Mouse (Mus musculus) hindbrain, embryonic 15.5 days (tissue): ENCODE data around the gene E330034G19Rik. TPM values are rescaled to one million over a fixed set of nuclear protein-coding genes. Genes with fewer than 3 reads are reported as not detected.
A peak's percentile ranks its signal among the peaks of the same experiment; 100 is the strongest.
"Not testable (repeated sequence)": the region's sequence is repeated elsewhere in the genome, so short reads cannot be mapped to it uniquely, and the experiment has no call there.

Source experiments
- ATAC-seq: fragments of 200-750 bp; cut with Nextera tagmentation; 2 replicates; pipeline ENCODE4 v1.8.0; 2017; ENCODE audit warnings: low read depth, moderate number of reproducible peaks, moderate TSS enrichment; ENCODE audit not compliant: low FRiP score
- H3K27ac ChIP-seq: fragments of 300-500 bp; sonication (generic); replicated peaks from 2 replicates; pipeline ENCODE4 v1.5.1; 2015; ENCODE audit warnings: mild to moderate bottlenecking, inconsistent platforms
- H3K27me3 ChIP-seq: fragments of 300-500 bp; sonication (generic); 2 replicates; pipeline ENCODE4 v1.6.1; 2015; ENCODE audit warnings: control low read depth, inconsistent platforms
- H3K36me3 ChIP-seq: fragments of 300-500 bp; sonication (generic); 2 replicates; pipeline ENCODE4 v1.6.1; 2015; ENCODE audit warnings: control low read depth, inconsistent platforms
- H3K4me1 ChIP-seq: fragments of 300-500 bp; sonication (generic); replicated peaks from 2 replicates; pipeline ENCODE4 v1.6.1; 2015; ENCODE audit warnings: control low read depth, inconsistent platforms
- H3K4me2 ChIP-seq: fragments of 300-500 bp; sonication (generic); 2 replicates; pipeline ENCODE4 v1.6.1; 2015; ENCODE audit warnings: moderate library complexity, mild to moderate bottlenecking, inconsistent platforms
- H3K4me3 ChIP-seq: fragments of 300-500 bp; sonication (generic); 2 replicates; pipeline ENCODE4 v1.5.1; 2015; ENCODE audit warnings: mild to moderate bottlenecking, inconsistent platforms
- H3K9ac ChIP-seq: fragments of 300-500 bp; sonication (generic); 2 replicates; pipeline ENCODE4 v1.6.1; 2015; ENCODE audit warnings: inconsistent platforms
- H3K9me3 ChIP-seq: fragments of 300-500 bp; sonication (generic); 2 replicates; pipeline ENCODE4 v1.6.1; 2016; ENCODE audit warnings: control low read depth, inconsistent platforms
- WGBS: fragments of 180-500 bp; shearing (Covaris S2); methylation state at CpG from one replicate; pipeline ENCODE4 v1.1.7; 2015; 5-methylcytosine and 5-hydroxymethylcytosine counted together
- polyA plus RNA-seq: library from polyadenylated mRNA; unstranded; fragments of >200 nt; fragmentation: Nextera tagmentation; extraction: Ambion mirVana; gene quantifications from 2 replicates; pipeline ENCODE4 v1.2.1, GENCODE M21; 2015

The E330034G19Rik gene
- polyA plus RNA-seq, 1 experiment from 2014 or later, result not detected

DNA sequence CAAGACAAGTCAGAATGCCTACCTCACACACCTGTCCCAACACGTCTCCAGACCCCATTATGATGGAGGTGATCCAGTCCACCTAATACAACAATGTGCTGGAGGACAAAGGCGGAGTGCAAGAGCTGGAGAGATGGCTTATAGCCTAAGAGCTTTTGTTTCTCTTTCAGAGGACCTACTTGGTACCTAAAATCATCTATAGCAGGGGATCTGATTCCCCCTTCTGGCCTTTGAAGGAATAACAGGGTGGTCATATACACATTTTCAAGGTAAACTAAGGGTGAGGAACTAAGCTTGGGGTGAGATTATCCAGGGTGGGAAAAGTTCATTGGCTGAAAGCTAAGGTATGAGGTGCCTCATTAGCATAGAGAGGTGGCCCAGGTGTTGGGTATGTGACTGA lies 19.4 kb upstream of the E330034G19Rik start:
- Histone ChIP-seq H3K27ac (no peak overlapping the region), H3K36me3 (no peaks in the 10 kb centered on the region), H3K27me3 (no peaks in the 10 kb centered on the region), H3K9ac (no peak overlapping the region), H3K4me1 (no peaks in the 10 kb centered on the region), H3K4me3 (no peak overlapping the region), H3K4me2 (no peak overlapping the region), H3K9me3 (no peaks in the 10 kb centered on the region)
- 55% methylated on average over 2 of the region's 2 CpGs for WGBS
- no peak for ATAC-seq

DNA sequence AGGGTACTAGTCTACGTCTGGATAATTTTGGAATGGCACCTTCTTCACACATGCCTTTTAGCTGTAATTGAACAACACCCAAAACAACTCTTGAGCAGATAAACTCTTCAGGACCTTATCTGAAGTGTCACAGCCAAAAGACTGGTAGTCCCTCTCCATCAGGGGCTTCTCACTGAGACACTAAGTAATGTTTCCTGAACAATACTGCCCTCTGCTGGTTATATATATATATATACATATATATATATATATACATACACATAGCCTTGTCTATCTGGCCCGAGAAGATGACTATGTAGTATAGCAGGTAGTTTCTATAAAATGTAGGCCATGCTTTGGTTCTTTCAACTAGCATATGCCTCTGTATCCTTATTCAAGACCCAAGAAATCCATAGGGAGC lies 17.5 kb upstream of the E330034G19Rik start:
- Histone ChIP-seq H3K4me3 (no peak overlapping the region), H3K36me3 (no peaks in the 10 kb centered on the region), H3K27me3 (no peaks in the 10 kb centered on the region), H3K27ac (no peak overlapping the region), H3K9me3 (no peaks in the 10 kb centered on the region), H3K9ac (no peak overlapping the region), H3K4me2 (no peak overlapping the region), H3K4me1 (no peaks in the 10 kb centered on the region)
- ATAC-seq, result peak; percentile 68; the same call in 1 of the 2 replicates
- WGBS, result 53% methylated on average over 2 of the region's 2 CpGs

DNA sequence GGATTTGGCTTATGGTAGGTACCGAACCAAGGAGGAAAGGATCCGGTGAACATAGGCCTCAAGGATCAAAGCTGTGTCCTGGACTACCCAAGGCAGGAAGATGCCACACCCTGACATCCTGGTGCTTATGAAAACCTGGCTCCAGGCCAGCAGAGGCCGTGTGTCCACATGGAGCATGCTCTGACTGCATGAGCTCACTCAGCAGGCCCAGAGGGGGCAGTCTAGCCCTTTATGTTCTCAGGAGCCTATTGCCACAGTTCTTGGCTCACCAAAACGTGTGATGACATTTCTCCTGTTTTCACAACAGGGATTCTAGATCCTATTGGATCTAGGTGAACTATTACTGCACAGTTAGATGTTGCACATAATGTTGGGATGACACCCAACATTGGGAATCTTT lies 11.7 kb upstream of the E330034G19Rik start:
- Histone ChIP-seq H3K4me2 (no peak overlapping the region), H3K36me3 (no peaks in the 10 kb centered on the region), H3K27me3 (no peaks in the 10 kb centered on the region), H3K9me3 (no peaks in the 10 kb centered on the region), H3K27ac (no peak overlapping the region), H3K9ac (no peak overlapping the region), H3K4me3 (no peak overlapping the region), H3K4me1 (no peaks in the 10 kb centered on the region)
- no peak for ATAC-seq
- WGBS, result 76% methylated on average over 4 of the region's 4 CpGs

DNA sequence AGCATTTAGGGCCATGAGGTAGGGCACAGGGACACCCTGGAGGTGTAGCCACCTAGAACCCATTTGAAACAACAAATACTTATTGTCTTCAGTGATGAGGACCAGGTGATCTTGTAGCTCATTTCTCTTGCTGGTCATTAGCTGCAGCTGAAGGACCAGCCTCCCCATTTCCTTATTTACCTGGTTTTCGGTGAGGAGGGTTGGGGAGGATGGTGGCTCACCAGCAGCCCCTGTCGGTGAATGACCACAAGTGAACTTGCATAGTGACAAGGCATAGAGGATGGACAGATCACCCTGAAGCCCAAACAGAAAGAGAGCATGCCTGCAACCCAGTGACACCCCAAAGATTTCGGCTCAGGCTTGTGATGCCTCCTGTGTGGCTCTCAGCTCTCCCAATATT lies 10.7 kb upstream of the E330034G19Rik start:
- Histone ChIP-seq H3K4me2 (no peak overlapping the region), H3K27me3 (no peaks in the 10 kb centered on the region), H3K9me3 (no peaks in the 10 kb centered on the region), H3K27ac (no peak overlapping the region), H3K4me1 (no peaks in the 10 kb centered on the region), H3K9ac (no peak overlapping the region), H3K4me3 (no peak overlapping the region), H3K36me3 (no peaks in the 10 kb centered on the region)
- 76% methylated on average over 3 of the region's 3 CpGs for WGBS
- ATAC-seq, result no peak

DNA sequence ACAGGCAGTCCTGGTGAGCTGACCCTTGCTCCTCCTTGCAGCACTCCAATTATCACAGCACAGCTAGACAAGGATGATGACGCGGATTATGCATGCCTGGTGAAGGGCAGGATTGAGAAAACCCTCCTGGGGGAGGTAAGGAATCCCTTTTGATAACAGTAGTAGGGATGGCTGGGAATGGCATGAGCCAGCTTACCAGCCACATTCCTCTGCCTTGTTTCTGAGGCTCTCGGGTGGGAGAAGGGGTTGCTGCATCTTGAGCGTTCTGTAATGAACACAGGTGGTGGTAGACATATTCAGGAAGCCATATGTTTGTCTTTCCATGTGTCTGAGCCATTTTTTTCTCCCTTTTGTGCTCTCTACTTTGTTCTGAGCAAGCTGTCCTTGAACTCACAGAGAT lies 6.9 kb upstream of the E330034G19Rik start:
- Histone ChIP-seq H3K36me3 (no peaks in the 10 kb centered on the region), H3K9ac (no peak overlapping the region), H3K4me1 (no peaks in the 10 kb centered on the region), H3K27ac (no peak overlapping the region), H3K27me3 (no peaks in the 10 kb centered on the region), H3K4me2 (no peak overlapping the region), H3K4me3 (no peak overlapping the region), H3K9me3 (no peaks in the 10 kb centered on the region)
- WGBS, result 62% methylated on average over 4 of the region's 4 CpGs
- no peak for ATAC-seq

DNA sequence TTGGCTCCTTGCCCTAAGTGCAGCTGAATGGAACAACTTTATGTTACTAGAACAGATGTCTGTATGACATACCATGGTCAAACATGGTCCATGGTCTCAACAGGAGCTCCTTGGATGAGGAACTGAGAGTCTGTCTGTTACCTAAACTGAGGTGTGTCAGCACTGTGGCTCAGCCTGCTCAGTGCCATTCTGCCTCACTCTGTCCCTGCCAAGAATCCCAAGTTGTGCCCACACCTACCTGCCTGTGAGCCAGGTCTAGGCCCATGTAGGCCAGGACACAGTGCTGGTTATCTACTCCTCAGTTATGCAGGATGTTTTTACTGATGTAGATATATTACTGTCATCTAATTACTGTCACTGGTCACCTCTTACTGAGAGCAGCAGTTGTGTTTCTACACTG lies 2.3 kb upstream of the E330034G19Rik start:
- Histone ChIP-seq H3K4me1 (no peaks in the 10 kb centered on the region), H3K4me3 (no peak overlapping the region), H3K9me3 (no peaks in the 10 kb centered on the region), H3K27me3 (no peaks in the 10 kb centered on the region), H3K9ac (no peak overlapping the region), H3K4me2 (no peak overlapping the region), H3K27ac (no peak overlapping the region), H3K36me3 (no peaks in the 10 kb centered on the region)
- ATAC-seq, result no peak

DNA sequence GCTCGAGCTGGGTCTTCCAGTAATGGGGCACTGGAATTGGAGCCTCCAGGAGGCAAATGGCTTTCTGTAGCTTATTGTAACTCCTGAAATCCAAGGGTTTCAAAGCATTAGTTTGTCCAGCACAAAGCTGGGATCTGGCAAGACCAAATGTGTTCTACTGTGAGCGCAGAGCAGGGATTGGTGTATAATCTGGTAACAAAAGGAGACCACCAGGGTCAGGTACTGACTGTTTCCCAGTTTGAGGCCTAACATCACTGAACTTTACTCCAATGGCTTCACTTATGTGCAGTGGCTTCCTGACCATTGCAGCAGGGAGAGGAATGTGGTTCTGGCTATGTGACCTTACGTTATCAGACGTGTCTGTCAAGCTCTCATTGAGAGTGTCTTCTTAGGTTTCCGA lies 617 bp downstream of the E330034G19Rik start:
- no peak overlapping the region for H3K4me3 ChIP-seq
- no peaks in the 10 kb centered on the region for H3K36me3 ChIP-seq
- H3K9ac ChIP-seq, result no peak overlapping the region
- no peaks in the 10 kb centered on the region for H3K4me1 ChIP-seq
- 84% methylated on average over 5 of the region's 5 CpGs for WGBS
- no peak overlapping the region for H3K27ac ChIP-seq
- no peak overlapping the region for H3K4me2 ChIP-seq
- no peak for ATAC-seq
- no peaks in the 10 kb centered on the region for H3K27me3 ChIP-seq
- no peaks in the 10 kb centered on the region for H3K9me3 ChIP-seq

DNA sequence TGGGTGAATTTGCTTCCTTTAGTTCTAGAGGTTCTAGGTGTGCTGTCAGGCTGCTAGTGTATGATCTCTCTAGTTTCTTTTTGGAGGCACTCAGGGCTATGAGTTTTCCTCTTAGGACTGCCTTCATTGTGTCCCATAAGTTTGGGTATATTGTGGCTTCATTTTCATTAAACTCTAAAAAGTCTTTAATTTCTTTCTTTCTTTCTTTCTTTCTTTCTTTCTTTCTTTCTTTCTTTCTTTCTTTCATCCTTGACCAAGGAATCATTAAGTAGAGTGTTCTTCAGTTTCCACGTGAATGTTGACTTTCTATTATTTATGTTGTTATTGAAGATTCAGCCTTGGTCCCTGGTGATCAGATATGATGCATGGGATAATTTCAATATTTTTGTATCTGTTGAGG lies 9.1 kb downstream of the E330034G19Rik start:
- not testable (repeated sequence) for H3K27me3 ChIP-seq, H3K9me3 ChIP-seq, H3K36me3 ChIP-seq, H3K27ac ChIP-seq, ATAC-seq, H3K4me3 ChIP-seq, H3K4me2 ChIP-seq, H3K4me1 ChIP-seq, H3K9ac ChIP-seq
- 80% methylated on average over 1 of the region's 1 CpGs for WGBS

DNA sequence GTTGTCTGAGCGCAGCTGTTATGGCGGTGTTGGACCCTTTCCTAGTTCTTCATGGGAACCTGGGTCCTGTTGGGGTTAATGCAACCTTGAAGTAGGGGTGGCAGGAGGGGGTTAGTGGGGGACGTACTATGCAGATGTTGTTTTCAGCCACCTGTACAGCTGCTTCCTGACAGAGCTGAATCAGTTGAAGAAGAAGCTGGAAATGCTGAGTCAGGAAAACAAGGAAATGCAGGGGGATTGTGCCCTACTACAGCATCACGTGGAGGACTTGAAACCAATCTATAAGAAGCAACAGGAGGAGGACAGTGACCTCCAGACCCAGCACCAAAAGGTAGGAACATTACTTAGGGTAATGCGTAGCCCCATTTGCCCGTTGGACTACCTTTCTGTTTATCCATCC lies 13.7 kb downstream of the E330034G19Rik start:
- no peaks in the 10 kb centered on the region for H3K27me3 ChIP-seq
- no peak overlapping the region for H3K4me2 ChIP-seq
- H3K4me3 ChIP-seq, result no peak overlapping the region
- ATAC-seq, result no peak
- no peak overlapping the region for H3K9ac ChIP-seq
- H3K9me3 ChIP-seq, result no peaks in the 10 kb centered on the region
- H3K4me1 ChIP-seq, result no peaks in the 10 kb centered on the region
- WGBS, result 87% methylated on average over 6 of the region's 6 CpGs
- H3K27ac ChIP-seq, result no peak overlapping the region
- H3K36me3 ChIP-seq, result no peaks in the 10 kb centered on the region

DNA sequence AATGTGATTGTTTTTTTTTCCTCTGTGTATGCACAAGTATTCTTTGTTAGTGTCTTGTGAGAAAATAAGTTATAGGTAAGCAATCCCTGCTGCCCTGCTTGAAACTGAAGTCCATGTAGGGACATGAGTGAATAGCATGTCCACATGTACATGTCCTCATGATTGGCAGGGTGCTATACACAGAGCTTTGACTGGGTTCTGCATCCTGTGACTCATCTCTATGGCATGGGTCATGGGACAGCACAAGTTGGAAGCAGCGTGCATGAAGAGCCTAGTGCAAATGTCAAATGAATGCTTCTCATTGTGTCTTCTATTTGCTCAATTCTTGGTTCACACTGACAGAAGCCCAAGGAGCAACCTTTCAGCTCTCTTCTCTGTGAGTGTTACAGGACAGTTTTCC lies 14.1 kb downstream of the E330034G19Rik start:
- H3K9ac ChIP-seq, result no peak overlapping the region
- ATAC-seq, result no peak
- H3K4me1 ChIP-seq, result no peaks in the 10 kb centered on the region
- no peaks in the 10 kb centered on the region for H3K36me3 ChIP-seq
- no peaks in the 10 kb centered on the region for H3K9me3 ChIP-seq
- no peak overlapping the region for H3K4me3 ChIP-seq
- no peak overlapping the region for H3K27ac ChIP-seq
- H3K4me2 ChIP-seq, result no peak overlapping the region
- WGBS, result 79% methylated on average over 1 of the region's 1 CpGs
- no peaks in the 10 kb centered on the region for H3K27me3 ChIP-seq

DNA sequence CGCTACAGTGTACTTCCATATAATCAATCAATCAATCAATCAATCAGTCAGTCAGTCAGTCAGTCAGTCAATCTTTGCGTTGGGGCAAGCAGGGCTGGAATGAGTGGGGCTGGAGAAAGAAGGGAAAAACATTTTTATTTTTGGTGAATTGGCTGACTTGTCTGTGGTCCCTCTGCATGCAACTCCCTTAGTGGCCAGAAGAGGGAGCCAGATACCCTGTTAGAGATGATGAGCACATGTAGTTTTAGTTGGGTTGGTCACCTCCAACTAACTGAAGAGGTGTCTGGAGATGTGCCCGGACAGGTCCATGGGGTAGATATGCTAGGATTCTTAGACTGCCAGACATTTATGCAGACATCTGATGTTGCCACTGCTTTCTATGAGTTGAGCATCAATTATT lies 18.1 kb downstream of the E330034G19Rik start:
- H3K4me2 ChIP-seq, result no peak overlapping the region
- H3K9ac ChIP-seq, result no peak overlapping the region
- H3K27ac ChIP-seq, result no peak overlapping the region
- no peak for ATAC-seq
- 46% methylated on average over 3 of the region's 3 CpGs for WGBS
- no peaks in the 10 kb centered on the region for H3K36me3 ChIP-seq
- no peak overlapping the region for H3K4me3 ChIP-seq
- no peaks in the 10 kb centered on the region for H3K27me3 ChIP-seq
- H3K9me3 ChIP-seq, result no peaks in the 10 kb centered on the region
- H3K4me1 ChIP-seq, result no peaks in the 10 kb centered on the region

DNA sequence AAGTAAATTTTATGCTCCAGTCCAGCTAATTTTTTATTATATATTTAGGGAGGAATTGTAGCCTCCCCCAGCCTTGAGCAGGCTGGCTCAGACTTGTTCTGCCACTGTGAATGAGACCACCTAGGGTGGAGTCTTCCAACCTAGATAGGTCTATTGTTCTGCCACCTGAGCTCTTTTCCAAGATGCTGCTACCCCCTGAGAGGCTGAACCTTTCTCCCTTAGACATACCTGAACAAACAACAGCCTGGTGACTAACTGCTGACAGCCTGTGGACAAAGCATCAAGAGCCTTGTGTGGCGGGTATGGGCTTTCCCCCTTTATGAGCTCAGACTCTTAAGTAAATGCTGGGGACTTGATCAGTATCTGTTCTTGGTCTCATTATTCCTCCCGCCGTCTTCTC lies 54.0 kb downstream of the E330034G19Rik start:
- WGBS, result 82% methylated on average over 3 of the region's 3 CpGs
- not testable (repeated sequence) for H3K9me3 ChIP-seq, H3K4me2 ChIP-seq, H3K27me3 ChIP-seq, H3K4me1 ChIP-seq, H3K9ac ChIP-seq, ATAC-seq, H3K4me3 ChIP-seq, H3K27ac ChIP-seq, H3K36me3 ChIP-seq

DNA sequence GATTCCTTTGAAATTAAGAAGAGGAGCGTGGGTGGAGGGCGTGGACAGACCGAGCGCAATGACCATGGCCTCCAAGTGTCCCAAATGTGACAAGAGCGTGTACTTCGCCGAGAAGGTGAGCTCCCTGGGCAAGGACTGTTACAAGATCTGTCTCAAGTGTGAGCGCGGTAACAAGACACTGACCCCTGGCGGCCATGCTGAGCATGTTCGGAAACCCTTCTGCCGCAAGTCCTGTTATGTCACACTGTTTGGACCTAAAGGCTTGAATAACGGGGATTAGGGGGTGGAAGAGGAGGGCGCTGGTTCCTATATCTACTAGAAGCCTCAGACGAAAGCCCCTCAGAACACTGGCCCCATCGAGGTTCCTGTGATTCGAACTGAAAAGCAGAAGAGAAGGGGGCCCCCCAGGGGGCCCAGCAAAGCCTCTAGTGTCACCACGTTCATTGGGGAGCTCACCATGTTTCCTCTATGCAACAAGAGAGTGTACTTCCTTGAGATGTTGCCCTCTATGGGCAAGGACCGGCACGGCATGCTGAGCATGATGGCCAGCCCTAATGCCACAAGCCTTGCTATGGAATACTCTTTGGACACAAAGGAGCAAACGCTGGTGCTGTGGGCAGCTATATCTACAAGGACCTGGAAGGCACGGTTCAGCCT lies 65.4 kb downstream of the E330034G19Rik start:
- H3K27me3 ChIP-seq, result no peaks in the 10 kb centered on the region
- no peaks in the 10 kb centered on the region for H3K36me3 ChIP-seq
- ATAC-seq, result no peak
- H3K4me2 ChIP-seq, result no peak overlapping the region
- no peak overlapping the region for H3K27ac ChIP-seq
- H3K4me1 ChIP-seq, result no peaks in the 10 kb centered on the region
- no peaks in the 10 kb centered on the region for H3K9me3 ChIP-seq
- 67% methylated on average over 22 of the region's 22 CpGs for whole genome bisulfite sequencing
- no peak overlapping the region for H3K4me3 ChIP-seq
- no peak overlapping the region for H3K9ac ChIP-seq
